Mouse (Mus musculus) olfactory bulb, adult 2 months (tissue): ENCODE measurements around the gene Adgrg1.

Experiments
- CTCF ChIP-seq: fragments of 200-500 bp; IDR thresholded peaks from 2 replicates; pipeline ENCODE4 v1.5.1; 2012; ENCODE audit warnings: low read depth, mild to moderate bottlenecking, low read length, moderate library complexity; ENCODE audit not compliant: insufficient read depth
- POLR2A ChIP-seq: fragments of 200-500 bp; IDR thresholded peaks from 2 replicates; pipeline ENCODE4 v1.6.1; 2012; ENCODE audit warnings: mild to moderate bottlenecking, low read depth, low read length, moderate library complexity; ENCODE audit not compliant: insufficient read depth

GRCm38 (mm10) chr8:94999956-95000355 is 25.4 kb downstream of the Adgrg1 start:
- TF ChIP-seq CTCF (no peak), POLR2A (no peak)
